Mouse (Mus musculus): Measurements from ENCODE around the gene Dennd6a. TPM values are rescaled to one million over a fixed set of nuclear protein-coding genes. Genes with fewer than 3 reads are reported as not detected.
A peak's percentile ranks its signal among the peaks of the same experiment; 100 is the strongest.
"Not testable (repeated sequence)": the region's sequence is repeated elsewhere in the genome, so short reads cannot be mapped to it uniquely, and the experiment has no call there.

The Dennd6a gene
- total RNA-seq, 4 experiments from 2014 or later: 31.6 to 44.2 (median 40.0) TPM

DNA sequence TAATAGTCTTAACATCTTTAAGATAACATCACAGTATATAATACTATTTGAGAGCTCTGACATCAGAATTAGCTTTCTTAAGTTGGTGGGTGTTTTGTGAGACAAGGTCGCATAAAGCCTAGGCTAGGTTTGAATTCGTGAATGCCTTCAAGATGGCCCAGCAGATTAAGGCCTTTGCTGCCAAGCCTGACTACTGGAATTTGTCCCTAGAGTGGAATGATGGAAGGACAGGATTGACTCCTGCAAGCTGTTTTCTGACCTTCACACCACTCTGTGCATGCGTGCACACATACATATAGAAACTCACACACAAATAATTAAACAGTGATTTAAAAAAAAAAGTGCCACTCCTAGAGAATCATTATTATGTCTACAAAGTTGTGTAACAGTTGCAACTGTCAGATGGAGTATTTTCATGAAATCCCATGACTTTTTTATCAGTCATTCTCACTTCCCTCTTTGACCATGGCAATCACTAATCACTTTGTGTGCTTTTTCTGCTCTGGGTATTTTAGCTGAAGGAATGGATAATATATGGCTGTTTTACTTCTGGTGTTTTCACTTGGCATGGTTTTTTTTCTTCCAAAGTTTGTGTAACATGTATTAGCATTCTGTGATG lies 69.5 kb downstream of the Dennd6a start:
- DNase-seq: no peak

DNA sequence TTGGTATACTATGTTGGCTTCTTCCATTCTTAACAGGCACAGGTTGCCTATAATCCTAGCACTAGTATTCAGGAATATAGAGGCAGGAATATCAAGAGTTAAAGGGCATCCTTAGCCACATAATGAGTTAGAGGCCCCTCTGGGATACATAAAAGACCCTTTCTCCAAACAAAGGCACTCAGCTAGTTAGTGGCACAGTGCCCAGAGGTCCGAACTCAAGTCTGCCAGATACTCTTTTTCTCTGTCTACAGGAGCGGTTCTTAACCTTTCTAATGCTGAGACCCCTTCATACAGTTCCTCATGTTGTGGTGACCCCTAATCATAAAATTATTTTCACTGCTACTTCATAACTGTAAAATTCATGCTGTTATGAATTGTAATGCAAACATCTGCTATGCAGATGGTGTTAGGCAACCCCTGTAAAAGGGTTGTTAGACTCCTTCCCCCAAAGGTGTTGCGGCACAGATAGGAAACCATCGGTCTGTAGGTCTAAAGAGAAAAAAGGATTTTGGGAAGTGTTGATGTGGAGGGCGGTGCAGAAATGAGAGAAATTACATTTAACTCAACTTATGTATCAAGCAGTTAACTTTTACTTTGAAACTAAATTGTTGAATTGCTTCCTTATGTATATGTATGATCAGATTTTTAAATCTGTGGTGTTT lies 72.5 kb downstream of the Dennd6a start:
- no peak for DNase-seq

DNA sequence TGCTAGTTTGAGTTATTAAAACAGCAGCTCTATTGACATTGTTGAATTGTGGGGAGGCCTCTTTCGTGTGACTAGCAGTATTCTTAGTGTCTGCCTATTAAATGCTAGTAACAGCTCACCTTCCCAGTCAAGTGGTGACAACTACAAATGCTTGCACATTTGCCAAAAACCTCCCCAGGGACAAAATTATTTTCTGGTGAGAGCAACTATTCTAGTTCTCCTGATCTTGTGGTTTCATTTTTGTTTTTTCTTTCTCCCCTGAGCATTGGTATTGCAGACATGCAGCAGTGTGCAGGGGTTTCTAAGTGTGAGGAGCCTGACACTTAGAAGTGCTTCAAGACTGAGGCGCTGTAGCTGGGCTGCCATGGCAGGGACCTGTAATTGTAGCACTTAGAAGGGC lies 74.2 kb downstream of the Dennd6a start:
- DNase-seq: no peak

DNA sequence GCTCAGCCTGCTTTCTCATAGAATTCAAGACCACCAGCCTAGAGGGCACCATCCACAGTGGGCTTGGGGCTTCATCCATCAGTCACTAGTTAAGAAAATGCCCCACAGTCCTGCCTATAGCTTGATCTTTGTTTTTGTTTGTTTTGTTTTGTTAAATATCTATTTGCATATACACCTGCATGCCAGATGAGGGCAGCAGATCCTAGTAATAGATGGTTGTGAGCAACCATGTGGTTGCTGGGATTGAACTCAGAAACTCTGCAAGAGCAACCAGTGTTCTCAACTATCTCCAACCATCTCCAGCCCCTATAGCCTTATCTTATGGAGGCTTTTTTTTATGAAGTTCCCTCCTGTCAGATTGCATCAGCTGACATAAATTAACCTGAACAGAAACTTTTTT lies 78.2 kb downstream of the Dennd6a start:
- no peak for DNase-seq

DNA sequence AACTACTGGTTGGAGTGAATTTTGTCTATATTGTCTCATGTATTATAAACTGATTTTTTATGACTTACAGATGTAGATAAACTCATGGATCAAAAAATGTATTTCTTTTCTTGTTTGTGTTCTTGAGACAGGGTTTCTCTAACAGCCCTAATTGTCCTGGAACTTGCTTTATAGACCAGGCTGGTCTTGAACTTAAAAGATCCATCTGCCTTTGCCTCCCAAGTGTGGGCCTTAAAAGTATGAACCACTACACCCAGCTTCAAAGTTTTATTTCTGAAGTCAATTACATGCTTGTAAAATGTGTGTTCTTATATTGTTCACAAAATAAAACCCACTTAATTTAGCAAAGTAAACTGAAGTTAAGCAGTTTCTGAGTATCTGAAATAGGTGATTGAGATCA lies 84.5 kb downstream of the Dennd6a start:
- DNase-seq: no peak

DNA sequence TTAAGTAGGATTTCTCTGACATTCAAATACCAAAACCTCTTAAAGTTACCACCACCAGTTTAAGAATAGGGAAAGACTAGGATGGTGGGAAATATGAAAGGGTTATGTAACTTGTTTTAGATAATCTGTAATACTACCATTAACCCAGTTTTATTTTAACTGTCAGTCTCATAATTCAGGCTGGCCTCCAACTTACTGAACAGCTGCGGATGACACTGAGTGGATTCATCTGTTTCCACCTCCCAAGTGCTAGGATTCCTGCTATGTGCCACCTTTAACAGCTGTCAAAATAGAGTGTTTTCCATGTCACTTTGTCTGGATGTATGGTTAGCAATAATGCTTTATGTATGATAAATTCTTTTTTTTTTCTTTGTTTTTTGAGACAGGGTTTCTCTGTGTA lies 86.6 kb downstream of the Dennd6a start:
- no peak for DNase-seq

DNA sequence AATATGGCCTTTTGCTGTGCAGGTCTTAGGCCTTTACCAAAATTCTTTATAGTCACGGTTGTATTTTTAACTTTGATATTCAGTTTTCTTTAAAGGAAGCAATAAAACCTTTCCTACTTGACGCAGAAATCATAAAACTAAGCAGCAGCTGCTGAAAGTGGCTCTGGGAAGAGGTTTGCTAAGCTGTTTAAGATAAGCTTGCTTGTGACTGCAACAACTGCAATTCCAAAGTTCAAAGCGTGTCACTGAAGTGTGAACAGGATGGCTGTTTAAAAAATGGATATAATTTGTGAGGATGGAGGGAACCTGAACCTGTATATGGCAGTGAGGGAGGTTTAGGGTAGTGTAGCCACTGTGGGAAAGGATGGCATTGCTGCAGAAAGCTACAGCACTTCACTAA lies 88.4 kb downstream of the Dennd6a start:
- DNase-seq: no peak

DNA sequence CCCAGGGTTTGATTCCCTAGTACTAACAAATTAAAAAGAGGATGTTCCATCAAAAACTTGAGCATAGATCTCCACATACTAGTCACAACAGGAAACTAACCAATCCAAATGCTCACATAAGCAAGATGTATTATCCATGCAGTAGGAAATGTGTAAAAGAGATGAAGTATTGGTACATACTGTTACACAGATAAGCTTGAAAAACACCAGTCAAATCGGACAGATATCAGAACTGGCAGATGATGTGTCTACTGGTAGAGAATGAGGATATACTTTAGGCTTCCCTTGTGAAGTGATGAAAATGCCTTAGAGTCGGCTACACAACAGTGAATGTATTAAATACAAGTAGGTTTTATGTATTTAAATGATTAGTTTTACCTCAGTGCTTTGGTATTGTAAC lies 88.8 kb downstream of the Dennd6a start:
- no peak for DNase-seq

DNA sequence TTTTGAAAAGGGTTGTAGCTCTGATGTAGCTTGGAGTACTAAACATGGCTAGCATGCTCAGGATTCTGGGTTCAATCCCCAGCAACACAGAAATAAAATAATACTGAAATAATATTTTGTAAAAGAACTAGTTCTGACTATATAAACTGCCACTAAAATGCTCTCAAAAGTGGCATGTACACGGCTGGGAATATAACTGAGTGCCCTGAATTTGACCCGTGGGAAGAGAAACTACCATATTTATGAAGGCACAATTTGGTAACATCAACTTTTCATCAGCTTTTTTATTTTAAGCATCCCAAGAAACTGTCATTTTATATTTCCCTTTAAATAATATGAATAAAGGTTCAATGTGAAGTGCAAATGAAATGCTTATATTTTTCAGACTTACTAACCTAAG lies 90.2 kb downstream of the Dennd6a start:
- no peak for DNase-seq

DNA sequence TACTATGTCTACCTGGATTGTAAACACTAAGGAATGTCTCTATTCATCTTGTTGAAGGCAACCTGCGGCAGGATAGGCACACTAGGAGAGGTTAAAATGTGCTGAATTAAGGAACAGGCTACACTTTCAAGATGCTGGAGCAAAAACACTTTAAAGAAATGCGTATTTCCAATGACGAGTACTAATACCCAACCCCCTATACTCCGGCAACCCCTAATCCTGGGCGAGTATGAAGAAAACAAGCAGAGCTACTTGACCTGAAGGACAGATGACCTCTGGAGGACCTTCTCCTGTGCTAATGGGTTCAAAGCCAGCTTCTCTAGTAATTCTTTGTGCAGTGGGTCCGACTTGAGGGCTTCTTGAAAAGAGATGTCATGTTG lies 94.3 kb downstream of the Dennd6a start:
- no peak for DNase-seq

DNA sequence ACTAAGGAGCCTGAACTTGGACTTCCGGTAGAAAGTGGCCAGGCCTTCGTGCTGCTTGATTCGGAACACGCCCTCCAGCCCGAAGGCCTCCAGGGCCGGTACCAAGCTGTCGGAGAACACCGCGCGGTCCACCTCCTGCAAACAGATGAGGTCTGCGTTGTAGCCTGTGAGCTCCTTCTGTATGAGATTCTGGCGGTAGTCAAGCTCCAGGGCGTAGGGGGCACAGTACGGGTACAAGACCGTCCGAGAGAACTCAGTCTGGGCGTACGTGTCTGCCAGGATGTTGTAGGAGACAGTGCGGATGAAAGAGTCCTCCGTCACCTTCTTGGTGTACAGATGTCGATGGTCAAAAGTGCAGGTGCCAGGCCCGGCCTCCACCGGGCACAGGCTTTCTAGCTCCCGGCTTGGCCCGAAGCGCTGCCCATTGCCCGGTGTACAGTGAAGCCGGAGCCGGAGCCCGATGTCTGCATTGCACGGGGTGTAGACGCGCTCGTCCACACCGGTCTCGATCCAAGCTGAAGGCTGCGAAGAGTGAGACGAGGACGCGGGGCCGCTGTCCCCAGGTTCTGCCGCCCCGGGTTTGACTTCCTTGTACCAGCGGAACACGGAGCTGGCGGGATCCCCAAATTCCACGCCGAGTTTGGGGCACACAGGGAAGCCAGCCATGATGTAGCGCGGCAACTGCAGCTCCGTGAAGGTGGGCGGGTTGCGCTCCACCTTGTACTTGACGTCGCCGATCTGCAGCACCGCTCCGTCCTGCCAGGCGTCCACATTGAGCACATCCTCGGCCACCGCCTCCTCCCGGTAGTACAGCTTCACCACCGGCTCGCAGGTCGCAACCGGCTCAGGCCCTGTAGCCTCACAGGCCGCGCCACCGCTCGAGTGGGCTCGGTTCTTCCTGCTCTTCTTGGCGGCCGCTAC lies 95.0 kb downstream of the Dennd6a start:
- peak; percentile 30 for DNase-seq

DNA sequence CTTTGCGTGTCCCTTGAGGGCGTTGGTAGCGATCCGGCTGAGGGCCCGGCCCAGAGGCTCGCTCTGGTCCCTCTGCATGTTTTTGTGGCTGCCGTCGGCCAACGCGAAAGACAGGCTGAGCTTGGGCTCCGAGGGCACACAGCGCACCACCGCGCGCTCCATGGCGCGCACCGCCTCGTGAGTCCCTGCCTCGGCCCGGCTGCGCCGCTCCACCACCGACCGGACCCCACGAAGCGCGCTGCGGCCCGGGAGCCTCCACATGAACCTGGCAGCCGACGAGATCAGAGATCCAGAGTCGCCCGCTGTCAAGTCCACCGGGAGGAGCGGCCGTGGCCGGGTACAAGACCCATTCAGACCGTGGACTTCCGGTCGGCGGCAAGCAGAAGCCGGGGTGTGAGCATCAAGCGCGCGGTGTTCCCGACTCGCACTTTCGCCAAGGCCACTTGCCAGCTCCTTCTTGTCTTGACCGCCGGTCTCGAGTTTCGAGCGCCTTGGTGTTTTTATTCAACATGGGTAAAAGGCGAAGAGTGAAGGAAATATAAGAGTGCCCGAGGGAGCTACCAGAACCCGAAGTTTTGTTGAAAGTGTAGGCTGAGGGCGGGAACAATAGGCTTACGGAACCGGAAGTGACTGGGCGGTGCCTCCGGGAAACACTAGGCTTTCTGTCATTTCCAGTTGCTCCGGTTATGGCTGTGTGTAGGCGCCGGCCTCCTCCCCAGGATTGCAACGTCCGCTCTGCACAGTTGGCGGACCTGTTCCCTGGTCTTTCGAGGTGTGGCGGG lies 95.8 kb downstream of the Dennd6a start, which contains the start of gene Pde12:
Pde12 (minus strand) TSS at position 592 of the 782 bp plus-strand sequence.
- DNase-seq: peak; percentile 80

DNA sequence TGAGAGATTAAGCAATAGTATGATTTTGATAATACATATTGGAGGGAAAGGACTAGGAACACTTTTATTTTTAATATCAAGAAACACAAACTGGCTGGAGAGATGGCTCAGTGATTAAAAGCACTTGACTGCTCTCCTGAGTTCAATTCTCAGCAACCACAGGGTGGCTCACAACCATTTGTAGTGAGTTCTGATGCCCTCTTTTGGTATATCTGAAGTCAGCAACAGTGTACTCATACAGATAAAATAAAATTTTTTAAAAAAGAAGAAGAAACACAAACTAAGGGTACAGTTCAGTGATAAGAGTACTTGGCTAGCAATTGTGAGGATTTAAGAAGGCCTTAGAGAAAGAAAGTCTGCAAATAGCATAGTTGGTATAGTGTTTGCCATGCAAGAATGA lies 97.3 kb downstream of the Dennd6a start:
- no peak for DNase-seq

DNA sequence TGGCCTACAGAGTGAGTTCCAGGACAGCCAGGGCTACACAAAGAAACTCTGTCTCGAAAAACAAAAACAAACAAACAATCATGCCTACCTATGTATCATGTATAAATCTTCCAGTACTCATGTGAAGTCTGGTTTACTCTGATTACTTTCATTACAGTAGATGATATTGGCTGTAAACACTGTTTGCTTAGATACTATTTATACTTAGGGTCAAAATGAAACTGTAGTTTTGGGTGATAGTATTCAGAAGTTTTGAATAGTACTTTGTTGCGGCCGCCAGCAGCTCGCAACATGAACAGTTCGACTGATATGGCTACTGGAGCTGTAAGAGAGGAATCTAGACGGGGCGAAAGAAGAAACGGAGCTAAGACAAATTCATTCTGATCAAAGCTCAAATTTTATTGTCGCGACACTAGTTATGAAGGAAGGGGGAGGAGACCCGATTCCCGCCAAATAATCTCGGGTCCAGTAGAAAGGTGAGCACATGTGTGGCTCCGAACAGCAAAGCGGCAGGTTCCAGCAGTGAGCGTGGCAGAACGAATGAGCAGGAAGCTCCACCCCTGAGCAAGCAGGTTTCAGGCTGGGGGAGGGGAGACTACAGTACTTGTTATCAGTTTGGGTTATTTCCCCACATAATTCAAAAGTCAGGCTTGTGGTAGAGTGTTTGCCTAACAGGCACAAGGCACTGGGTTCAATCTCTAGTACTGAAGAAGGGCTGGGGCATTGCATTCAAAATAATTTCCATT lies 98.4 kb downstream of the Dennd6a start:
- DNase-seq: not testable (repeated sequence)

DNA sequence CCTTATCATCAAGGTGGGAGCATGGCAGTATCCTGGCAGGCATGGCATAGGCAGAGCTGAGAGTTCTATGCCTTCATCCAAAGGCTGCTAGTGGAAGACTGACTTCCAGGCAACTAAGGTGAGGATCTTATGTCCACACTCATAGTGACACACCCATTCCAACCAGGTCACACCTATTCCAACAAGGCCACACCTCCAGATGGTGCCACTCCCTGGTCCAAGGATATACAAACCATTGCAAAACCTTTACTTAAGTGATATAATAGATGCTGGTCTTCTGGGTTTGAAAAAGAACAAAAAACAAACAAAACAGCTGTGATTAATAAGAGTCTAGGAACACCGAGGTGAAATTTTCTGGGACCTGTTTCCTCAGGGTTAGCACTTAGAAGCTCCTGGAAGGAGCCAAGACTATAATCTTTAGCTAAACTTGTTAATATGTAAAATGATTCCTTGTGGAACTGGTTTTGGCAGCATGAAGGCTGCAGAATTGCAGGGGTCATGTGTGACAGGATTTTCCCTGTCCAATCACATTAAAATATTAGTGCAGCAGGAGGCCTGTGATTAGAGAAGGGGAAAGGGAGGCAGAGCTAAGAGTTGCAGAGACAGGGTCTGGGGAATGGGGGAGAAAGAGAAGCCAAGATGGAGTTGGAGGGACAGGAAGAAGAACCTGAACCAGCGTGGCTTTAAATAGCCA lies 101.0 kb downstream of the Dennd6a start:
- DNase-seq: not testable (repeated sequence)

DNA sequence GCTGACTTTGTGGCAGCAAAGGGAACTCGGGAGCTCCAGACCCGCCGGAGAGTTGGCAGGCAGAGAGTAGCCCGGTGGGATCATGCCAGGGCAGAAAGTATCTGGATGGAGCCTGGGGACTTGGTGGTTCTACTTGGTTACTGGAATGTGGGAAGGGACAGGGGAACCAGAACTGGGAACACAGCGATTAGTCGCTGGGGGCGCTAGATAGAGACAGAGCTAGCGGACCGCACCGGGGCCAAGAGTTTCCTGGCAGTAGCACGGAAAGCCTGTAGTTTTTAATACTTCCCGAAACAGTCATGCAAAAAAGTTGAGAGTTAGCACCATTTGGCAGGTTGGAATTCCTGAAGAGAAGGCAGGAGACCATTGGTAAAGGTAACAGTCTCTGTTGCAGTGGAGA lies 101.7 kb downstream of the Dennd6a start:
- DNase-seq: no peak

DNA sequence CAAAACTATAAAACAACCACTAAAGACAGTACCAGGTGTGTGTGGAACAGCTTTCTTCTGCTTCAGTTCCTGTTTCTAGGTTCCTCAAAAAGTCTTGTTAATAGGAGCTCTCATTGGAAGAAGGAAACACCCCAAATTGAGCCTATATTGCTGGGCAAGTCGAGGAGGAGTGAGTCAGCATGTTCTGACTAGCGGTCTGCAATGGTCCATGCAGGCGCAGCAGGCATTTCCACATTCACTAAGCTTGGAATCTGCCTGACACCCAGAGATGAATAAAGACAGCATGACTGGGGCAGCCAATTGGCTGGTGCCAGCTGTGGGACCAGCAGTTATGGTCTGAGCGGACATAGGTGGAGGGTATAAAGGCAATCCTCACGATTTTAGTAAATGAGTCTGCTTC lies 102.1 kb downstream of the Dennd6a start:
- DNase-seq: no peak
